Mouse (Mus musculus) forebrain, embryonic 14.5 days (tissue): ENCODE measurements at regions not wholly inside any gene's neighbourhood (a gene's known extent, or its start where the extent isn't known, plus 50 kb on each side); places are given as distances from the start of the nearest gene placed in this dataset.
A peak's percentile ranks its signal among the peaks of the same experiment; 100 is the strongest.

ENCODE experiments used
- ATAC-seq: fragments of 200-750 bp; cut with Nextera tagmentation; 2 replicates; pipeline ENCODE4 v1.8.0; 2017; ENCODE audit warnings: mild to moderate bottlenecking, moderate library complexity
- DNase-seq: peaks from one replicate; pipeline ENCODE4 v3.0.0-alpha.2; 2015; ENCODE audit warnings: low spot score
- H3K27ac ChIP-seq: fragments of 300-500 bp; sonication (generic); 2 replicates; pipeline ENCODE4 v1.5.1; 2014; ENCODE audit warnings: low read depth, mild to moderate bottlenecking, control low read depth, low read length, moderate library complexity
- H3K27me3 ChIP-seq: fragments of 300-500 bp; sonication (generic); replicated peaks from 2 replicates; pipeline ENCODE4 v1.6.1; 2014; ENCODE audit warnings: low read length, control low read depth, mixed read lengths; ENCODE audit not compliant: control insufficient read depth, insufficient read depth
- H3K36me3 ChIP-seq: fragments of 300-500 bp; sonication (generic); 2 replicates; pipeline ENCODE4 v1.6.1; 2014; ENCODE audit warnings: low read length, control low read depth; ENCODE audit not compliant: control insufficient read depth, insufficient read depth
- H3K4me1 ChIP-seq: fragments of 300-500 bp; sonication (generic); 2 replicates; pipeline ENCODE4 v1.6.1; 2014; ENCODE audit warnings: antibody characterized with exemption, low read length, control low read depth; ENCODE audit not compliant: control insufficient read depth, insufficient read depth
- H3K4me2 ChIP-seq: fragments of 300-500 bp; sonication (generic); 2 replicates; pipeline ENCODE4 v1.6.1; 2014; ENCODE audit warnings: mild to moderate bottlenecking, control low read depth, low read length
- H3K4me3 ChIP-seq: fragments of 300-500 bp; sonication (generic); 2 replicates; pipeline ENCODE4 v1.5.1; 2014; ENCODE audit warnings: low read depth, low read length, control low read depth
- H3K9ac ChIP-seq: fragments of 300-500 bp; sonication (generic); 2 replicates; pipeline ENCODE4 v1.6.1; 2014; ENCODE audit warnings: mild to moderate bottlenecking, low read length, control low read depth, moderate library complexity
- H3K9me3 ChIP-seq: fragments of 300-500 bp; sonication (generic); replicated peaks from 2 replicates; pipeline ENCODE4 v1.6.1; 2016; ENCODE audit warnings: low read length, control low read depth, mixed read lengths; ENCODE audit not compliant: control insufficient read depth
- WGBS: fragments of 180-500 bp; shearing (Covaris S2); extraction: QIAGEN DNeasy Blood & Tissue Kit; methylation state at CpG from one replicate; pipeline ENCODE4 v1.1.7; 2014; 5-methylcytosine and 5-hydroxymethylcytosine counted together

DNA sequence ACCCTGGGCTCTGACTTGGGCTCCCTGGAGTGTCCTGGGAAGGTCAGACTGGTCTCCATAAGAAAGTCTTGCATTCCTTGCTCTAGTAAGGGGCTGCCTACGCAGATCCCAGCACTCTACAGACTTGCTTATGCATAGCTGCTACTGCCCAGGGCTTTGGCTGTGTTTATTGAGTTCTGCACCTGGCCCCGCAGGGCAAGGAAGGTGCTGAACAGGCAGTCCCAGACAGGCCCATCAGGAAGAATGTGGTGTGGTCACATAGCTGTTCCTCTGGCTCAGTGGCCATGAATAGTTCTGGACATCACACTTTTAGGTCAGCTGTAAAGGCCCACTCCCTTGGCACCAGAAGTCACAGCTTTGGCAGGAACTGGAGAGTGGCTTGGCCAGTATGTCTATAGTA, 70.6 kb downstream of the Cryaa start:
- no peak for ATAC-seq
- WGBS = 80% methylated on average over 2 of the region's 2 CpGs
- DNase-seq = no peak
- H3K27me3 ChIP-seq = no peaks in the 10 kb centered on the region
- H3K4me2 ChIP-seq = no peak overlapping the region
- H3K4me3 ChIP-seq = no peak overlapping the region
- H3K9me3 ChIP-seq = no peaks in the 10 kb centered on the region
- H3K9ac ChIP-seq = no peak overlapping the region
- H3K27ac ChIP-seq = no peak overlapping the region
- H3K36me3 ChIP-seq = no peaks in the 10 kb centered on the region
- no peaks in the 10 kb centered on the region for H3K4me1 ChIP-seq

DNA sequence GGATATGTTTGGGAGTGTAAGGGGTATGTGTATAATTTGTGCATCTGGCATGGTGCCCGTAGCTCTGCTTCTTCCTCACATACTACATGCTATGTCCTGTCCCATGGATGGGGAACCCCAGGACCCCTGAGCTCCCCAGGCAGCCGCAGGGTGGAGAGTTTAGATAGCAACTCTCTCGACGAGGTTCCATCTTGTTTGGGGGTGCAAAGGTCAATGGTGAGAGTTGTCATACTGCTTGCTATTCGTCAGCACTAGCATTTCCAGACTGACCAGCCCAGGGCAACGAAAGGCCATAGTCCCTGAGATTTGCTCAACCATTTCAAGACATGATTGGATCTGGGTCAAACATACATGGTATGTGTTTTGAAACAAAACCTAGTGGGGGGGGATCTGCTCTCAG, 71.4 kb downstream of the Cryaa start:
- no peaks in the 10 kb centered on the region for H3K27me3 ChIP-seq
- H3K9ac ChIP-seq = no peak overlapping the region
- H3K27ac ChIP-seq = no peak overlapping the region
- H3K4me3 ChIP-seq = no peak overlapping the region
- no peaks in the 10 kb centered on the region for H3K36me3 ChIP-seq
- no peak overlapping the region for H3K4me2 ChIP-seq
- WGBS = 87% methylated on average over 6 of the region's 6 CpGs
- no peaks in the 10 kb centered on the region for H3K9me3 ChIP-seq
- no peak for ATAC-seq
- DNase-seq = no peak
- H3K4me1 ChIP-seq = no peaks in the 10 kb centered on the region

DNA sequence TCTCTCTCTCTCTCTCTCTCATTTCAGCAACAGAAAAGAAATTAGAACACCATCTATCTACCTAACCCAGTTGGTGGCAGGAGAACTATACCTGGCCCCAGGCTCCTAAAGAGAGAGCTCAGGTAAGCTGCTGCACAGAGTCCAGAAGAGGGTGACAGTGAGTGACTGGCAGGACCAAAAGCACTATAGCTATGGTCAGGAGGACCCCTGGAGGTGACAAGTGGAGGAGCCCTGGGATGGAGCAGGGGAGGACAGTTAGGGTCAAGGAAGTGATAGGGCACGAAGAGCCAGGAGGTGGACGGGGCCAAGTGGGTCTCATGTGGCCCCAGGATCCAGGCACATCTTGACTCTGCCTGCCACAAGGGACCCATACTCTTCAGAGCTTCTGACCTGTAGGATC, 73.7 kb downstream of the Cryaa start:
- Histone ChIP-seq H3K4me3 (no peak overlapping the region), H3K27ac (no peak overlapping the region), H3K36me3 (no peaks in the 10 kb centered on the region), H3K9ac (no peak overlapping the region), H3K4me2 (no peak overlapping the region), H3K27me3 (no peaks in the 10 kb centered on the region), H3K4me1 (no peaks in the 10 kb centered on the region), H3K9me3 (peaks cover 3% of the 10 kb centered on the region; the same call in 1 of the 2 replicates)
- no peak for DNase-seq
- ATAC-seq = no peak
- 75% methylated on average over 2 of the region's 2 CpGs for WGBS

DNA sequence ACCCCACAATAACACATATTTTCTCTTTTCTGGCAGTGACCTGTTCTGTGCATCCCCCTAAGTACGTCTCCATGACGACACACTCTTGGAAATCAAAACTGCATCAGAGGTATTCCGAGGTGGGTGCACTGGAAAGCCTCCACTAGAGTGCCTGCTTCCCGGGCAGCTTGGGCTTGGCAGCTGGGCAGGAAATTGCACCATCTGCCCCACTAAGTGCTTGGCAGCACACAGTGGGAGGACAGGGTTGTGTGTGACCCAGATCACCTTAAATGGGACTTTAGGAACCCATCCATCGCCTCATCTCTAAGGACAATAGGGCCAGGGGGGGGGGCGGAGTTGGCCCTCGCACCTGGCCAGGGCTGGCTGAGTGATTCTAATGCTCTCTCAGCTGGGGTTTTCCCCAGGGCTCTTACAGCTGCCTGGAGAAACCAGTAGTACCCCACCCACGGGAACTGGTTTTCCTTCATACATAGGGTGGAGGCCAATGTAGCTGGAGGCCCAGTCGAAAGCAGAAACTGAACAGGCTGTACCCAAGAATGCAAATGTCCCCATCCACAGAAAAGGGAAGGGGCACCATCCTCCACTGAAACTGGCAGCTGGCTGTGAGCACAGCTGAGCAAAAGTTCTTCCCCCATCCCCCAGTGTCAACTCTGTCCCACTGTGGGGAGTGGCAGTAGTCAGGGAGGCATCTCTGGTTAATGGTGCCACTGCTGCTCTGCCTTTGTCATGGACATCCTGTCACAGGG, 75.7 kb downstream of the Cryaa start:
- no peak for ATAC-seq
- H3K4me3 ChIP-seq = no peak overlapping the region
- peaks cover 3% of the 10 kb centered on the region; the same call in 1 of the 2 replicates for H3K9me3 ChIP-seq
- H3K4me1 ChIP-seq = no peaks in the 10 kb centered on the region
- H3K27ac ChIP-seq = no peak overlapping the region
- H3K9ac ChIP-seq = no peak overlapping the region
- no peaks in the 10 kb centered on the region for H3K27me3 ChIP-seq
- no peak overlapping the region for H3K4me2 ChIP-seq
- no peaks in the 10 kb centered on the region for H3K36me3 ChIP-seq
- WGBS = 78% methylated on average over 9 of the region's 9 CpGs
- no peak for DNase-seq

DNA sequence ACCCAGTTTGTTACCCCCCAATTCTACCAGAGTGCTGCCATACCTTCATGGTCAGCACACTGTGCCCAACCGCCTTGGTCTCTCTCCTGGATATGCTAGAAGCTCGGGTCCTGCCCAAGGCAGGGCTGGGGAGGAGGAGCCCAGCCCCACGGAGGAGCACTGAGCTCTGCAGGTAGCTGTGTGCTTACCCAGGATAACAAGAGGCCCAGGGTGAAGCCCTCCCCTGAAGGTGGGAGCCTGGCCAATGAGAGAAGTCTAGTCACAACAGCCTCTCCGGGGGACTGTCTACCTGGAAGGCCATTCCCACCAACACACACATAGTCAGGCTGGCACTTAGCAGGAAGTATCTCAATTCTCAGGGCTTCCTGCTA, 76.2 kb downstream of the Cryaa start:
- Histone ChIP-seq H3K27me3 (no peaks in the 10 kb centered on the region), H3K9ac (no peak overlapping the region), H3K9me3 (peaks cover 3% of the 10 kb centered on the region; the same call in 1 of the 2 replicates), H3K4me2 (no peak overlapping the region), H3K4me3 (no peak overlapping the region), H3K36me3 (no peaks in the 10 kb centered on the region), H3K4me1 (no peaks in the 10 kb centered on the region), H3K27ac (no peak overlapping the region)
- 60% methylated on average over 4 of the region's 4 CpGs for WGBS
- DNase-seq = no peak
- ATAC-seq = no peak

DNA sequence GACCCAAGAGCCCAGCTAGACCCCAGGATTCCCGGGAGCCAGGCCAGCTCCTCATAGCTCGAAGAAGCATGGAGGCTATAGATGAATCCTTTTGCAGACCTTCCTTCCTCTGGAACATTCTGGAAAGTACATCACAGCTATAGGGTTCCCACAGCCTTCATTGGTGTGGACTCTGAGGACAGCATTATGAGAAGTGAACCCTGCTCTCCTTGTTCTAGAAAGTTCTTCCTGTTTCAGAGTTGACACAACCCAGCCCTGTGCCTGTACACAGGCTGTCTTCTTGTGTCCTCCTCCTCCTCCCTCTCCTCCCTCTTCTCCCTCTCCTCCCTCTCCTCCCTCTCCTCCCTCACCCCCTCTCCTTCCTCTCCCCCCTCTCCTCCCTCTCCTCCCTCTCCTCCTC, 82.9 kb downstream of the Cryaa start:
- Histone ChIP-seq H3K36me3 (no peaks in the 10 kb centered on the region), H3K4me3 (no peak overlapping the region), H3K4me2 (no peak overlapping the region), H3K9me3 (peaks cover 3% of the 10 kb centered on the region; the same call in 1 of the 2 replicates), H3K27me3 (no peaks in the 10 kb centered on the region), H3K9ac (no peak overlapping the region), H3K27ac (no peak overlapping the region), H3K4me1 (no peaks in the 10 kb centered on the region; the same call in 1 of the 2 replicates)
- ATAC-seq (no peak), DNase-seq (no peak)
- WGBS = 89% methylated on average over 2 of the region's 2 CpGs

DNA sequence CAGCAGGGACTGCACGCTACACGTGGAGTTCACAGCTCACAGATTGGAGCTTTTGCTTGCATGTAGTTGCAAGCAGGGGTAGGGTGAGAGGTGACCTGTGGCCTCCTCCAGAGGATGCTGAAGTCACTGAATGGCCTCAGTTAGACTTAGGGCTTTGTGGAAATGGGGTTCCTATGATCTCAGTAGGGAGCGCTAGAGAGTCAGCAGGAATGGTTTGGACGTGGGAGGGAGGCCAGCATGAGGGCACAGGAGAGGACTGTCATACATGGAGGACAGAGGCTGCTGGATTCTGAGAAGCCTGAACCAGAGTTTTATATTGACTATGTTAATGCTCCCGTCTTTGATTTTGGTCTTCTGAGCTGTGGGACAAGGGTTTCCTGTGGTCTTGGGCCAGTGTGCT, 85.5 kb downstream of the Cryaa start:
- no peak overlapping the region for H3K4me3 ChIP-seq
- no peak for DNase-seq
- ATAC-seq = no peak

DNA sequence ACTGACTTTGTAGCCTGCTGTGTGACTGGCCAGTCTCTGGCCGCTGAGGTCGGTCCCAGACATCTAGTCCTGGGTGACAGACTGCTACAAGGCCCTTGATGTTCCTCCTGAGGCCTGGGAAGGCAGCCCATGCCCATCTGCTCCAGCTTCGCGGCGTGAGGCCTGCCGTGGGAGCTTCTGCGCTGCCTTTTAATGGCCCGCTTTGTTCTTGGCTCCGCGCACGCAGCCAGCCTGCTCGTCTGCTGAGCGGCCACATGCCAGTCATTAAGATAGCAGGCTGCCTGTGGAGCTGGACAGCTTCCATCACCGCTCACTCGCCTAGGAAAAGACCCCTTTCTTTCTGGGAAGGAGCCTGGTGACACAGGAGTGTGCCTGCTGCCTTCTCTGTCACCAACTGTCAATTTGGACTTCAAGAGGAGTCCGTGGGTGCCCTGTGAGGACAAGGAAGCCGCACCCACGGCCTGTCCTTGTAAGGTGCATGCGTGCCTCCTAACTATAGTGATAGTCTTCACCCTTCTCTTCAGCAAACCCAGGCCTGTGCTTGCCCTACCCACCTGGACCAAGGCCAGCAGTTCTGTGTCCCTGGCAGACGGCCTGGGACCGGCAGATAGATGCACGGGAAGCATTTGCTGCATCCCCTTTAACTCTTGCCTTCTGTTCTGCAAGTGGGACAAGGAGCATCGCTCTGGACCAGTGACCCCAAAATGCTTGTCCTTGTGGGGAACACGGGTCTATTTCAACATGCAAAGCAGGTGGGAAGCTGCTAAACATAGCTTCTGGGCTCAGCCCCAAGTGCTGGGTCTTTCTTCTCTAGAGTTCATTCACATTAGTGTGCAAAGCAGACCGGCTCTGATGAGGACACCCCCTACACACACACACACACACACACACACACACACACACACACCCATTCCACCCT, 88.6 kb downstream of the Sik1 start:
- Histone ChIP-seq H3K4me3 (no peak overlapping the region), H3K36me3 (no peaks in the 10 kb centered on the region), H3K4me2 (peak overlapping the region; percentile 32), H3K27me3 (no peaks in the 10 kb centered on the region), H3K9me3 (peaks cover 4% of the 10 kb centered on the region; the same call in 1 of the 2 replicates), H3K9ac (peak overlapping the region; percentile 56), H3K4me1 (peaks cover 28% of the 10 kb centered on the region), H3K27ac (peak overlapping the region; percentile 96)
- ATAC-seq = peak; percentile 96
- WGBS = 11% methylated on average over 25 of the region's 25 CpGs
- peak; percentile 96 for DNase-seq

More for the DNA sequence above, 85.5 kb downstream of the Cryaa start:
- Histone ChIP-seq H3K27ac (no peak overlapping the region), H3K9me3 (no peaks in the 10 kb centered on the region), H3K27me3 (no peaks in the 10 kb centered on the region), H3K4me2 (no peak overlapping the region), H3K36me3 (no peaks in the 10 kb centered on the region), H3K9ac (no peak overlapping the region), H3K4me1 (peaks cover 21% of the 10 kb centered on the region)
- WGBS = 60% methylated on average over 5 of the region's 5 CpGs
